Mouse (Mus musculus) lung, embryonic 15.5 days (tissue): Measurements from ENCODE around the gene 1700014D04Rik. TPM values are rescaled to one million over a fixed set of nuclear protein-coding genes. Genes with fewer than 3 reads are reported as not detected.
"Not testable (repeated sequence)": the region's sequence is repeated elsewhere in the genome, so short reads cannot be mapped to it uniquely, and the experiment has no call there.

Experiments used
- ATAC-seq: fragments of 200-750 bp; cut with Nextera tagmentation; 2 replicates; pipeline ENCODE4 v1.8.0; 2017; ENCODE audit warnings: moderate number of reproducible peaks, borderline replicate concordance; ENCODE audit not compliant: low FRiP score, low TSS enrichment; ENCODE audit errors: extremely low read depth
- H3K27ac ChIP-seq: fragments of 300-500 bp; sonication (generic); 2 replicates; pipeline ENCODE4 v1.5.1; 2015; ENCODE audit warnings: moderate library complexity, mild to moderate bottlenecking, inconsistent platforms
- H3K27me3 ChIP-seq: fragments of 300-500 bp; sonication (generic); 2 replicates; pipeline ENCODE4 v1.6.1; 2015; ENCODE audit warnings: inconsistent platforms
- H3K36me3 ChIP-seq: fragments of 300-500 bp; sonication (generic); 2 replicates; pipeline ENCODE4 v1.6.1; 2015; ENCODE audit warnings: inconsistent platforms
- H3K4me1 ChIP-seq: fragments of 300-500 bp; sonication (generic); 2 replicates; pipeline ENCODE4 v1.6.1; 2015; ENCODE audit warnings: inconsistent platforms
- H3K4me2 ChIP-seq: fragments of 300-500 bp; sonication (generic); 2 replicates; pipeline ENCODE4 v1.6.1; 2015; ENCODE audit warnings: inconsistent platforms, mild to moderate bottlenecking, moderate library complexity
- H3K4me3 ChIP-seq: fragments of 300-500 bp; sonication (generic); 2 replicates; pipeline ENCODE4 v1.5.1; 2015; ENCODE audit warnings: mild to moderate bottlenecking, inconsistent platforms
- H3K9ac ChIP-seq: fragments of 300-500 bp; sonication (generic); 2 replicates; pipeline ENCODE4 v1.6.1; 2015; ENCODE audit warnings: inconsistent platforms
- H3K9me3 ChIP-seq: fragments of 300-500 bp; sonication (generic); 2 replicates; pipeline ENCODE4 v1.6.1; 2016; ENCODE audit warnings: inconsistent platforms
- WGBS: fragments of 180-500 bp; shearing (Covaris S2); methylation state at CpG from one replicate; pipeline ENCODE4 v1.1.7; 2015; 5-methylcytosine and 5-hydroxymethylcytosine counted together
- polyA plus RNA-seq: library from polyadenylated mRNA; unstranded; fragments of >200 nt; fragmentation: Nextera tagmentation; extraction: Ambion mirVana; gene quantifications from 2 replicates; pipeline ENCODE4 v1.2.1, GENCODE M21; 2015

The 1700014D04Rik gene
- polyA plus RNA-seq, 1 experiment from 2014 or later = not detected

DNA sequence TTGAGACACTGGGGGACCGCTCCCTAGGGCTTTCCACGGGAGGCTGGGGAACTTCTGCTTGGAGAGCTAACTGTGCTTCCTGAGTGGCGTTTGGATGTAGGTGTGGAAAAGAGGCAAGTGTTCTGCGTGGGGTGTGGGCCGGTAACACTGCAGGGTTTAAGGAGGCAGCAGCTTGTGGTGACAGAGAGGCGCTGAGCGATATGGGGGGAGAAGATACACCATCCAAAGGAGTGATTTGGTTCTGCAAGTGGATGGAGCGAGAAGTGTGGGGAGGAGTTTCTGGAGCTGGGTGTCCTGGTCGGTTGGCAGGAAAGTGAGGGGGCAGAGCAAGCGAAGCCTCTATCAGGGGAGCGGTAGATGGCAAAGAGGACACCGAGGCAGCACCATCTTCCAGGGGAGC, 43.0 kb downstream of the 1700014D04Rik start:
- H3K27me3 ChIP-seq = no peaks in the 10 kb centered on the region
- peaks cover 8% of the 10 kb centered on the region; the same call in 1 of the 2 replicates for H3K4me1 ChIP-seq
- no peak overlapping the region for H3K4me2 ChIP-seq
- no peaks in the 10 kb centered on the region for H3K36me3 ChIP-seq
- H3K27ac ChIP-seq = no peak overlapping the region
- 78% methylated on average over 12 of the region's 12 CpGs for WGBS
- no peak overlapping the region for H3K9ac ChIP-seq
- ATAC-seq = no peak
- no peaks in the 10 kb centered on the region for H3K9me3 ChIP-seq
- H3K4me3 ChIP-seq = no peak overlapping the region

DNA sequence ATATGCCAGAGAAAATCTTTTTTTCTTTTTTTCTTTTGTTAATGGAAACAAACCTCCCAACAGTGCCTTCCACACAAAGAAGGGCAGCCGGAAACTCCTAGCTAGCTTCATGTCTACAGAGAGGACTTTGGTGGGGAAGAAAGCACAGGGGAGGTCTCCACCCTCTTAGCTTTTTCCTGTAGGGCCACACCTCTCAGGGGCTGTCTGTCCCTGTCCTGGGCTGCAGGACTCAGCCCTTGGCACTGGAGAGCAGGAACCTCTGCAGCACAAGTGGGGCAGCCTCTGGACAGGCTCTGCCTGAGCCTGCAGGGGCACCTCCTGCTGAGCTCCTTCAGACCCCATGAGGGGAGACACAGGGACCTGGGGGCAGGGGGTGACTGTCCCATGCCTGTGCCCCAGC, 46.4 kb downstream of the 1700014D04Rik start:
- not testable (repeated sequence) for H3K4me3 ChIP-seq, H3K4me2 ChIP-seq, H3K9me3 ChIP-seq, H3K4me1 ChIP-seq, ATAC-seq, H3K27ac ChIP-seq, H3K27me3 ChIP-seq, H3K36me3 ChIP-seq, H3K9ac ChIP-seq
- 40% methylated on average over 1 of the region's 1 CpGs for WGBS

DNA sequence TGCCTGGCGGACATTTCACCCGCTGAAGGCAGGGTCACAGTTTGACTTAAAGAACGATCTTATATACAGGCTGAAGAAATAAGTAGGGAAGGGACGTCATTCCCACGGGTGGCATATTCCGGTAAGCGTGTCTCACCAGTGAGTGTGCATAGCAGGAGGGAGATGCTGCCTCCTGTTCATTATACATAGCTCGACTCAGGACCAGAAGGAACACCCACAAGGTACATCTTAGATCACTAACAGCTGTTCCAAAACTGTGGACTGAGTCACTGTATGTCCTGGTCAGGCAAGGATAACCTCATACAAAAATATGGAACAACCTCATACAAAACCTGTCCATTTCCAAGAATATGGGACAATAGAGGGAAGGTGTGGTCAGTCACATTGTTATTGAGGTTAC, 47.4 kb downstream of the 1700014D04Rik start:
- 91% methylated on average over 8 of the region's 8 CpGs for WGBS
- peaks cover under 1% of the 10 kb centered on the region; the same call in 1 of the 2 replicates for H3K4me1 ChIP-seq
- ATAC-seq = no peak

DNA sequence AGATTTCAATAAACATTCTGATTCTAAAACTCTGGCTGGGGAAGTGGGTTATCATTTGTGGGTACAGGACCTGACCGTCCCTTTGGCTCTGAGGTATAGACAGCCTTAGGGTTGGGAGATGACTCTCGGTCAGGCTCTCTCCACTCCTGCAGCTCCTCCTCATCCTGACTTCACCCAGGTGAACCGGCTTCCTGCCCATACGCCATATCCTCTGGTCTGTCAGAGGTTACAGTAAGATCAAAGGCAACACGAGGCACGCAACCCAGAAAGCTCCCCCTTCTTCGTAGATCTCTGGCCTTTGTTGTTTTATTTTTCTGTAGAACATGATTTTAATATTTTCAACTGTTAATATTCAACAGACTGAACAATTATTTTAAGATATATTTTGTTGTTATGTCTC, 50.8 kb downstream of the 1700014D04Rik start:
- no peak overlapping the region for H3K4me2 ChIP-seq
- no peak overlapping the region for H3K27ac ChIP-seq
- H3K4me1 ChIP-seq = no peaks in the 10 kb centered on the region
- H3K9me3 ChIP-seq = no peaks in the 10 kb centered on the region
- H3K4me3 ChIP-seq = no peak overlapping the region
- ATAC-seq = no peak
- no peak overlapping the region for H3K9ac ChIP-seq
- no peaks in the 10 kb centered on the region for H3K27me3 ChIP-seq
- no peaks in the 10 kb centered on the region for H3K36me3 ChIP-seq
- WGBS = 65% methylated on average over 7 of the region's 7 CpGs

More for the DNA sequence above, 47.4 kb downstream of the 1700014D04Rik start:
- H3K36me3 ChIP-seq = no peaks in the 10 kb centered on the region
- H3K9ac ChIP-seq = no peak overlapping the region
- no peaks in the 10 kb centered on the region for H3K27me3 ChIP-seq
- no peak overlapping the region for H3K27ac ChIP-seq
- no peaks in the 10 kb centered on the region for H3K9me3 ChIP-seq
- no peak overlapping the region for H3K4me3 ChIP-seq
- H3K4me2 ChIP-seq = no peak overlapping the region

DNA sequence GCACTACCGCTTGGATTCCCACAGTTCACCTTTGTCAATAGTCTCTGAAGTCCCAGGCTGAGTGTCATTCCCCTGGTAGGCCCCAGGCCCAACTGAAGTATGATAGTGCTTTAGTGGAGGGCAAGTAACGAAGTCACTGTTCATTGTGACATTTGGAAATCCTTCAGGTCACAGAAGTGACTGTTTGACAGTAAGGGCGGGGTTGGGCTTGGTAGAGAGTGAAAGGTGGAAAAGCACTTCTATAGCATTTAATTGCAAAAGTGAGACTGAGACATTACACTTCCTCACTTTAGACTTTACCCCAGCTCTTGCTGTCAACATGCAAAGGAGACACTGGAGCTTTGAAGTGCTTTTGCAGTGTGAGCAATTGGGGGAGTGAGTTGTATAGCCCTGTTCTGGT, 52.5 kb downstream of the 1700014D04Rik start, which contains the start of gene 4921517D22Rik:
TSS of gene 4921517D22Rik (minus strand) at position 101 of the 400 bp plus-strand sequence.
- WGBS = 78% methylated on average over 3 of the region's 3 CpGs
- H3K9me3 ChIP-seq = no peaks in the 10 kb centered on the region
- H3K4me3 ChIP-seq = no peak within 1 kb of the TSS
- no peak within 1 kb of the TSS for H3K9ac ChIP-seq
- no peak within 1 kb of the TSS for H3K4me2 ChIP-seq
- no peaks in the 10 kb centered on the region for H3K4me1 ChIP-seq
- no peaks in the 10 kb centered on the region for H3K36me3 ChIP-seq
- H3K27me3 ChIP-seq = no peaks in the 10 kb centered on the region
- no peak within 1 kb of the TSS for H3K27ac ChIP-seq
- no peak for ATAC-seq

DNA sequence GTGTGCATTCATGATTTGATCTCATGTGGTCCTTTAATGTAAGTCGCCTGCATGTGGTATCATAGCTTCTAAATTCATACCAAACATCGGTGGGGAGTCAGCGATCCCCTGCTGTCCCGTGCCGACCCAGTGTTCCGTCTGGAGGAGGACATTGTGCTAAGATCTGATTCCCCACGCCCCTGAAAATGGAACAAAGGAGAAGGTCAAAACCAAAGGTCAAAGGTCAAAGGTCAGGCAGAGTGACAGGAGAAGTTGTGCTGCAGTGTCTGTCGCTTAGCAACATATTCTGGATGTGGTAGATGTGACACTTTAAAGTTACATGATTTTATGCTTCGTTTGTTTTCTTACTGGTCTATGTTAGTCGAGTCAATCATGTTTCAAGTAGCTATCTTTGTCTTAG, 55.1 kb downstream of the 1700014D04Rik start:
- H3K9ac ChIP-seq = no peak overlapping the region
- no peak overlapping the region for H3K4me2 ChIP-seq
- H3K27ac ChIP-seq = no peak overlapping the region
- no peak for ATAC-seq
- H3K4me3 ChIP-seq = no peak overlapping the region
- no peaks in the 10 kb centered on the region for H3K4me1 ChIP-seq
- no peaks in the 10 kb centered on the region for H3K9me3 ChIP-seq
- no peaks in the 10 kb centered on the region for H3K36me3 ChIP-seq
- WGBS = 74% methylated on average over 10 of the region's 10 CpGs
- no peaks in the 10 kb centered on the region for H3K27me3 ChIP-seq

Other genes starting within 250 kb of the 1700014D04Rik start
- 16.3 and 16.5 TPM in 2 replicates for gene Agtpbp1, start 161.5 kb downstream of the 1700014D04Rik start, polyA plus RNA-seq
- 80.2 and 84.1 TPM in 2 replicates for gene Naa35, start 161.5 kb downstream of the 1700014D04Rik start, polyA plus RNA-seq
- gene Golm1, start 70.9 kb downstream of the 1700014D04Rik start, polyA plus RNA-seq = 36.3 and 38.0 TPM in 2 replicates
- not detected in 2 replicates for gene 4921517D22Rik, start 52.6 kb downstream of the 1700014D04Rik start, polyA plus RNA-seq
- not detected in 2 replicates for gene Spata31d1a, start 36.4 kb downstream of the 1700014D04Rik start, polyA plus RNA-seq
- gene Spata31d1b, start 34.5 kb downstream of the 1700014D04Rik start, polyA plus RNA-seq = not detected in 2 replicates
- not detected in 2 replicates for gene Spata31d1d, start 15.0 kb downstream of the 1700014D04Rik start, polyA plus RNA-seq
- 123 and 140 TPM in 2 replicates for gene Isca1, start 23.1 kb upstream of the 1700014D04Rik start, polyA plus RNA-seq
- gene Gm49354, start 35.5 kb upstream of the 1700014D04Rik start, polyA plus RNA-seq = not detected in 2 replicates
- 46.5 and 49.3 TPM in 2 replicates for gene Tut7, start 76.4 kb upstream of the 1700014D04Rik start, polyA plus RNA-seq